Mouse (Mus musculus) brain, embryonic 14.5 days (tissue): Measurements from ENCODE around the gene Efcab5. TPM values are rescaled to one million over a fixed set of nuclear protein-coding genes. Genes with fewer than 3 reads are reported as not detected.
A peak's percentile ranks its signal among the peaks of the same experiment; 100 is the strongest.
"Not testable (repeated sequence)": the region's sequence is repeated elsewhere in the genome, so short reads cannot be mapped to it uniquely, and the experiment has no call there.

Experiments
- DNase-seq: peaks from one replicate; pipeline ENCODE4 v3.0.0-alpha.2; 2011; ENCODE audit warnings: low read depth
- CTCF ChIP-seq: fragments of 200-500 bp; IDR thresholded peaks from 2 replicates; pipeline ENCODE4 v1.5.1; 2012; ENCODE audit warnings: inconsistent platforms, mild to moderate bottlenecking, moderate library complexity, borderline replicate concordance; ENCODE audit not compliant: insufficient read depth, insufficient read length; ENCODE audit errors: extremely low read depth
- POLR2A ChIP-seq: fragments of 200-500 bp; IDR thresholded peaks from 2 replicates; pipeline ENCODE4 v1.6.1; 2012; ENCODE audit warnings: mild to moderate bottlenecking, inconsistent platforms, borderline replicate concordance; ENCODE audit not compliant: poor library complexity, insufficient read depth, insufficient read length, severe bottlenecking; ENCODE audit errors: extremely low read depth
- polyA plus RNA-seq: library from polyadenylated mRNA; depleted of rRNA; stranded (reverse); fragments of >200 nt; gene quantifications from 2 replicates; pipeline ENCODE4 v1.2.3, GENCODE M21; 2012

The Efcab5 gene
- polyA plus RNA-seq, 1 experiment, result 1.9 TPM

DNA sequence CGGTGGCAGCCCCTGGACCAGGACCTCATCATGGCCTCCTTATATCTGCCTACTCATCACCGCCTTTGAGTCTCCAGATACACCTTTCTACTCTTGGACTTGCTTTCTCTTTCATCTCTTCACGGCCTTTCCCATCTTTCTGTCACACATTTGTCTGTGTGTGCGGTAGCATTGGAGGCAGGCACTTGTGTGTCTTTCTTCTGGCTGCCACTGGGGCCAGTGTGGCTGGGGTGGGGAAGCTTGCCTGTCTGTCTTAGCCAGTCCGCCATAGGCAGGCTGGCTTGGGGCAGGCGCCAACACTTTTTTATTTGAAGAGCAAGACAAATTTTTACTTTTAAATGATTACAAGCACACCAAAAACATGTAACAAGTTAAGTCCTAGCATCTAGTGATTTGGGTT lies 81.8 kb downstream of the Efcab5 start:
- TF ChIP-seq CTCF (no peak), POLR2A (no peak)
- no peak for DNase-seq

DNA sequence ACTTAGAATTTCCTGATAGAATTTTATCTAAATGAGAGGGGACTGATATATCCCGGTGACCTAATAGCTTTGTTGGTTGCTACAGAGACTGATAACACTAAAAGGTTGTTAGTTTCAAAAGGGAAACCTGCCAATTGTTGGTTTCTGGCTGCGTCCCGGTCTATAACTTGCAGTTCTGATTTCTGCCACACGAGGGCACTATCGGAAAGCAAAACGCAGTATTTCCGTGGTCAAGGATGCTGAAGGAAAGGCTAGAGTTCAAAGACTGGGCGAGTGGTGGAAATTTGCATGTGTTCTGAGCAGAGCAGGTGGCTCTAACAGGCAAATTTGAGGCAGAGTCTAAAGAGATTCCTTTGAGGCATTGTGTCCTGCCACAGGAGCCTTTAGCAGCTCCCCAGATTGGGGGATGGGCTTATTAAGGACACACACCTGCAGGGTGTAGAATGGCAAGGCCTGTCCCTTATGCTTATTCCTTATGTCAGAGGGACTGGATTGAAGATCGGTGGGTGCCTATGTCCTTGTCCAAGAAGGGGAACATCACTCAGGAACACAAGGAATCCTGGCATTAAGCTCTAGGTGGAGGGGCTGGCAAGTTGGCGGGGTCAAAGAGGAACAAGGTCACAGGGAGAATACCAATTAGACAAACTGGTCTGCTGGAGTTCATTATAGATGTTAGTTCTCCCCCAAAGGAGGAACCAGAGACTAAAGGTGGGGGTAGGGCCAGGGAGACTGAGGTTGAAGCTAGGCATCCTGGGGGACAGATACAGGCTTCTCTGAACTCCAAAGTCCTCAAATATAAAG lies 88.4 kb downstream of the Efcab5 start:
- DNase-seq, result peak; percentile 77
- TF ChIP-seq CTCF (peak; percentile 92), POLR2A (no peak)

GRCm38 (mm10) chr11:77098332-77098972 lies 90.3 kb downstream of the Efcab5 start:
- TF ChIP-seq CTCF, result no peak
- TF ChIP-seq POLR2A, result no peak

GRCm38 (mm10) chr11:77096991-77097390 lies 91.8 kb downstream of the Efcab5 start:
- no peak for DNase-seq
- TF ChIP-seq POLR2A, result no peak
- TF ChIP-seq CTCF, result no peak

More at GRCm38 (mm10) chr11:77098332-77098972, 90.3 kb downstream of the Efcab5 start:
- DNase-seq, result no peak

GRCm38 (mm10) chr11:77096581-77096980 lies 92.2 kb downstream of the Efcab5 start:
- peak; percentile 6 for DNase-seq
- TF ChIP-seq POLR2A (no peak), CTCF (no peak)

GRCm38 (mm10) chr11:77095206-77095605 lies 93.6 kb downstream of the Efcab5 start:
- no peak for DNase-seq
- TF ChIP-seq CTCF, result no peak
- no peak for TF ChIP-seq POLR2A

DNA sequence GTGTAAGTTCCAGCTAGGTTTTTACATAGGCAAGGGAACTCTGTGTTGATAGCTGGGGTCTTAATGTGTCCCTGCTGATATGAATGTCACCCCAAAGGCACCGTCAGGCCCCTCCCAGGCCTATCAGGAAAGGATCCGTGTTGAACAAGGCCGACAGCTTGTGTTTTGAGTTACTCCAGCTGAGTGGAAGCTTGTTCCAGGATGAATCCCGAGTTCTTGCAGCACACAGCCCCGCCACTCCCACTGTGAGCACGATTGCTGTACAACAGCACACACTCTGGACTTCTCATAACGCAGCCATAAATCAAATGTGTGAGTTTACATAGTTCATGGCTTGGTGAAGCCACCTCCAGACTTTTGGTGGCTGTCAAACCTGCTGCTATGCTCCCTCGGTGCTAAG lies 94.6 kb downstream of the Efcab5 start:
- DNase-seq, result no peak
- TF ChIP-seq POLR2A (no peak), CTCF (no peak)

GRCm38 (mm10) chr11:77093208-77093607 lies 95.6 kb downstream of the Efcab5 start:
- DNase-seq, result peak; percentile 71
- TF ChIP-seq POLR2A, result no peak
- peak; percentile 58 for TF ChIP-seq CTCF

GRCm38 (mm10) chr11:77089162-77089561 lies 99.6 kb downstream of the Efcab5 start:
- TF ChIP-seq POLR2A (no peak), CTCF (no peak)
- DNase-seq, result no peak

- TF ChIP-seq CTCF (no peak), POLR2A (no peak)
- DNase-seq, result no peak
These were observed 101.8 kb downstream of the Efcab5 start for GRCm38 (mm10) chr11:77087004-77087403.

DNA sequence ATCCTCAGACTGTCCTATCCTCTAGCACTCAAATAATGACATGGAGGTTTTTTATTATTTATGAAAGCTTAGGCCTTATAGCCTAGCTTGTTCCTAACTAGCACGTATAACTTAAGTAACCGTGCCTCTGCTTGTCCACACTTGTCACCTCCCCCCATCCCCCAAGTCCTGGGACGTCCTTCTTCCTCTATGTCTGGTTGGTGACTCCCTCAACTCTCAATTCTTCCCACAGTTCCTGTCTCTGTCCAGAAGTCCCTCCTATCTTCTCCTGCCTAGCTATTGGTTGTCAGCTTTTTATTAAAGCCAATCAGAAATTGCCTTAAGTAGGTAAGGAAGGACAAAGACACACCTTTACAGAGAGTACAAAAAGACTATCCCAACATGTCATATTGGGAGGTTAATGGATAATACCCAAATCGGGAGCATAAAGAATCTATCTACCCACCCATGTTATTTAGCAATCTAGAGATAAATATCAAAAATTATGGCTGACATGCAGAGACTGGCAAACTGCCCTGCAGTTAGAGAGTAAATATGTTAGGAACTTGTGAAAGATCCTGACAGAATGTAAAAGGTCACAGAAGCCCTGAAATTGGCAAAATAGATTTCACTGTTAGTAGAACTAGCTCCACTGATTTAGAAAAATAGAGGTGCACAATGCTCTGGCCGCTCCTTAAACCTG lies 104.6 kb downstream of the Efcab5 start:
- DNase-seq, result no peak
- TF ChIP-seq POLR2A (no peak), CTCF (no peak)

- no peak for DNase-seq
- TF ChIP-seq CTCF, result no peak
- TF ChIP-seq POLR2A, result no peak
These were observed 109.4 kb downstream of the Efcab5 start for GRCm38 (mm10) chr11:77079361-77079760.

DNA sequence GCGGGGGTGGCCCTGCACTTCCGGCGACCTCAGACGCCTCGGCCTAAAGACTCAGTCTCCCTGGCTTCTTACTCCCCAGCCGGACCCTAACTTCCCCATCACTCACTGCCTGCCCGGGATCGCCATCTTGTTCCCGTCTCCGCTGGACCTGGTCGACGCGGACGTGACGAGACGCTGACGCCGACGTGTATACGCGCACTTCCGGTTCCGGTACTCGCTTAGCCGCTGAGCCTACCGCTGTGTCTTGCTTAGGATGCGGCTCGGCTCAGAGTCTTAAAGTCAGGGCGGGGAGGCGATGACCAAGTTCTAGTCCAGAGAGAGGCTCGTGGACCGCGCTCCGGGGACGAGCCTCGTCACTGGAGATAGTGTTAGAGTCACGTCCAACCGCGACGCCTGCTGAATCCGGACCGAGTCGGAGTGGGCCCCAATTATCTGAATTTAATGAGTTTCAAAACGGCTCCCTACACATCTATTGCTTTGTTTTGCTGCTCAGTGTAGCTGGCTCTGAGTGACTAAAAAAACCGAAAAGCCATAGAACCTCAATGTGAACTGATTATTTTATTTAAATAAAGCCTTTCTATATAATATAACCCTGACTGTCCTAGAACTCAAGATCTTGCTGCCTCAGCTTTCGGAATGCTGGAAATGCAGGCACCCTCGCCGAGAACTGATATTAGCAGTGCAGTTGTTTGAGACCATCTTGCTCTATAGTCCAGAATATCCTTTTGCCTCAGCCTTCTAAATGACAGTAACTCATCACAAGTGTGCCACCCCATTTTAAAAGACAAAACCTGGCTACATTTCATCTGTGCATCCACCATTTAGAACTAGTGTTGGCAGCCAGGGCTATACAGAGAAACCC lies 110.3 kb downstream of the Efcab5 start, which contains the start of gene Nsrp1:
Gene Nsrp1, minus strand, starts transcription at position 163 of the 862 bp plus-strand sequence.
- TF ChIP-seq POLR2A, result peak; percentile 72; the same call in 1 of the 2 replicates
- no peak for TF ChIP-seq CTCF
- DNase-seq, result peak; percentile 98

GRCm38 (mm10) chr11:77077792-77078191 lies 111.0 kb downstream of the Efcab5 start:
- DNase-seq, result no peak
- TF ChIP-seq POLR2A (no peak), CTCF (no peak)

DNA sequence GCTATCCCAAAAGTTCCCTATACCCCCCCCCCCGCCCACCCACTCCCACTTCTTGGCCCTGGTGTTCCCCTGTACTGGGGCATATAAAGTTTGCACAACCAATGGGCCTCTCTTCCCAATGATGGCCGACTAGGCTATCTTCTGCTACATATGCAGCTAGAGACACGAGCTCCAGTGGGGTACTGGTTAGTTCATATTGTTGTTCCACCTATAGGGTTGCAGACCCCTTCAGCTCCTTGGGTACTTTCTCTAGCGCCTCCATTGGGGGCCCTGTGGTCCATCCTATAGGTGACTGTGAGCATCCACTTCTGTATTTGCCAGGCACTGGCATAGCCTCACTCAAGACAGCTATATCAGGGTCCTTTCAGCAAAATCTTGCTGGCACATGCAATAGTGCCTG lies 111.4 kb downstream of the Efcab5 start:
- not testable (repeated sequence) for DNase-seq
